Mouse (Mus musculus) lung, postnatal 0 days (tissue): Measurements from ENCODE around the gene Rrp15. TPM values are rescaled to one million over a fixed set of nuclear protein-coding genes. Genes with fewer than 3 reads are reported as not detected.

Source experiments
- ATAC-seq: fragments of 200-750 bp; cut with Nextera tagmentation; 2 replicates; pipeline ENCODE4 v1.8.0; 2017; ENCODE audit warnings: moderate library complexity
- DNase-seq: peaks from one replicate; pipeline ENCODE4 v3.0.0-alpha.2; 2016; ENCODE audit warnings: low spot score
- H3K27ac ChIP-seq: fragments of 300-500 bp; sonication (generic); 2 replicates; pipeline ENCODE4 v1.5.1; 2014; ENCODE audit warnings: antibody characterized with exemption, mild to moderate bottlenecking, low read length, mixed read lengths
- H3K27me3 ChIP-seq: fragments of 300-500 bp; sonication (generic); replicated peaks from 2 replicates; pipeline ENCODE4 v1.6.1; 2014; ENCODE audit warnings: low read length, mixed read lengths; ENCODE audit not compliant: insufficient read depth
- H3K36me3 ChIP-seq: fragments of 300-500 bp; sonication (generic); 2 replicates; pipeline ENCODE4 v1.6.1; 2014; ENCODE audit warnings: low read length, mixed read lengths; ENCODE audit not compliant: insufficient read depth
- H3K4me1 ChIP-seq: fragments of 300-500 bp; sonication (generic); 2 replicates; pipeline ENCODE4 v1.6.1; 2014; ENCODE audit warnings: antibody characterized with exemption, low read depth, low read length, mixed read lengths; ENCODE audit not compliant: insufficient read depth
- H3K4me2 ChIP-seq: fragments of 300-500 bp; sonication (generic); replicated peaks from 2 replicates; pipeline ENCODE4 v1.6.1; 2014; ENCODE audit warnings: low read depth, mild to moderate bottlenecking, low read length, moderate library complexity, mixed read lengths
- H3K4me3 ChIP-seq: fragments of 300-500 bp; sonication (generic); 2 replicates; pipeline ENCODE4 v1.5.1; 2014; ENCODE audit warnings: low read depth, low read length
- H3K9ac ChIP-seq: fragments of 300-500 bp; sonication (generic); replicated peaks from 2 replicates; pipeline ENCODE4 v1.6.1; 2014; ENCODE audit warnings: low read depth, mild to moderate bottlenecking
- H3K9me3 ChIP-seq: fragments of 300-500 bp; sonication (generic); 2 replicates; pipeline ENCODE4 v1.6.1; 2016; ENCODE audit warnings: low read length, mixed read lengths
- CTCF ChIP-seq: IDR thresholded peaks from 2 replicates; pipeline ENCODE4 v1.5.1; 2016; ENCODE audit warnings: antibody characterized with exemption, mild to moderate bottlenecking
- EP300 ChIP-seq: IDR thresholded peaks from 2 replicates; pipeline ENCODE4 v1.6.1; 2016; ENCODE audit warnings: antibody characterized with exemption, mild to moderate bottlenecking, control low read depth
- WGBS: fragments of 180-500 bp; shearing (Covaris S2); extraction: QIAGEN DNeasy Blood & Tissue Kit; methylation state at CpG from one replicate; pipeline ENCODE4 v1.1.7; 2014; 5-methylcytosine and 5-hydroxymethylcytosine counted together
- polyA plus RNA-seq: library from polyadenylated mRNA; unstranded; fragments of >200 nt; fragmentation: Nextera tagmentation; extraction: Ambion mirVana; gene quantifications from 2 replicates; pipeline ENCODE4 v1.2.1, GENCODE M21; 2015

Rrp15 gene
- polyA plus RNA-seq, 1 experiment from 2014 or later = 21.8 TPM

GRCm38 (mm10) chr1:186703980-186704701 is 45.0 kb downstream of the Rrp15 start:
- H3K9ac ChIP-seq = peak overlapping the region; percentile 62
- peak overlapping the region; percentile 77 for H3K27ac ChIP-seq
- ATAC-seq (no peak), DNase-seq (peak; percentile 38)
- H3K9me3 ChIP-seq = no peaks in the 10 kb centered on the region
- H3K27me3 ChIP-seq = no peaks in the 10 kb centered on the region
- H3K36me3 ChIP-seq = no peaks in the 10 kb centered on the region
- 0% methylated on average over 36 of the region's 36 CpGs for WGBS
- TF ChIP-seq EP300 = no peak
- peak; percentile 15; the same call in 1 of the 2 replicates for TF ChIP-seq CTCF
- H3K4me1 ChIP-seq = peaks cover 10% of the 10 kb centered on the region; the same call in 1 of the 2 replicates
- H3K4me2 ChIP-seq = peak overlapping the region; percentile 87
- H3K4me3 ChIP-seq = peak overlapping the region; percentile 67

GRCm38 (mm10) chr1:186703256-186703979 is 45.7 kb downstream of the Rrp15 start:
- no peaks in the 10 kb centered on the region for H3K9me3 ChIP-seq
- peak; percentile 61 for DNase-seq

GRCm38 (mm10) chr1:186702391-186703255 is 46.5 kb downstream of the Rrp15 start:
- Histone ChIP-seq H3K4me3 (peak overlapping the region; percentile 67), H3K9ac (0 out of 2 replicates have a peak overlapping the region, but pooled peaks have one; percentile 5), H3K36me3 (no peaks in the 10 kb centered on the region), H3K27ac (peak overlapping the region; percentile 78), H3K27me3 (no peaks in the 10 kb centered on the region), H3K4me2 (peak overlapping the region; percentile 87), H3K4me1 (peaks cover 10% of the 10 kb centered on the region; the same call in 1 of the 2 replicates), H3K9me3 (no peaks in the 10 kb centered on the region)
- 4% methylated on average over 15 of the region's 15 CpGs for WGBS
- no peak for ATAC-seq
- TF ChIP-seq EP300 (no peak), CTCF (peak; percentile 11; the same call in 1 of the 2 replicates)
- peak; percentile 80 for DNase-seq

More at GRCm38 (mm10) chr1:186703256-186703979, 45.7 kb downstream of the Rrp15 start:
- Histone ChIP-seq H3K4me1 (peaks cover 10% of the 10 kb centered on the region; the same call in 1 of the 2 replicates), H3K4me2 (peak overlapping the region; percentile 87), H3K27me3 (no peaks in the 10 kb centered on the region), H3K36me3 (no peaks in the 10 kb centered on the region), H3K27ac (peak overlapping the region; percentile 77), H3K9ac (peak overlapping the region; percentile 62), H3K4me3 (peak overlapping the region; percentile 67)
- ATAC-seq = no peak
- TF ChIP-seq CTCF (no peak), EP300 (no peak)
- 1% methylated on average over 15 of the region's 15 CpGs for WGBS

- peak; percentile 56 for DNase-seq
- Histone ChIP-seq H3K4me3 (no peak overlapping the region), H3K27ac (no peak overlapping the region), H3K4me2 (peak overlapping the region; percentile 14; the same call in 1 of the 2 replicates), H3K4me1 (peaks cover 10% of the 10 kb centered on the region; the same call in 1 of the 2 replicates), H3K9me3 (no peaks in the 10 kb centered on the region), H3K27me3 (no peaks in the 10 kb centered on the region), H3K36me3 (no peaks in the 10 kb centered on the region), H3K9ac (no peak overlapping the region)
- no peak for TF ChIP-seq CTCF
- peak; percentile 49; the same call in 1 of the 2 replicates for TF ChIP-seq EP300
- 16% methylated on average over 8 of the region's 8 CpGs for WGBS
- ATAC-seq = no peak
Measured at GRCm38 (mm10) chr1:186701206-186701905, 47.8 kb downstream of the Rrp15 start.

GRCm38 (mm10) chr1:186700496-186700895 is 48.7 kb downstream of the Rrp15 start:
- TF ChIP-seq CTCF = no peak
- no peak for TF ChIP-seq EP300
- 73% methylated on average over 3 of the region's 3 CpGs for WGBS
- Histone ChIP-seq H3K36me3 (no peaks in the 10 kb centered on the region), H3K4me3 (no peak overlapping the region), H3K27ac (no peak overlapping the region), H3K4me1 (peaks cover 10% of the 10 kb centered on the region; the same call in 1 of the 2 replicates), H3K9me3 (no peaks in the 10 kb centered on the region), H3K4me2 (no peak overlapping the region), H3K27me3 (no peaks in the 10 kb centered on the region), H3K9ac (no peak overlapping the region)
- ATAC-seq (no peak), DNase-seq (no peak)
